Mouse (Mus musculus) embryonic facial prominence, embryonic 15.5 days (tissue): Measurements from ENCODE around the gene Gnb1. TPM values are rescaled to one million over a fixed set of nuclear protein-coding genes. Genes with fewer than 3 reads are reported as not detected.

ENCODE experiments used
- ATAC-seq: fragments of 200-750 bp; cut with Nextera tagmentation; 2 replicates; pipeline ENCODE4 v1.8.0; 2017; ENCODE audit warnings: low read depth, moderate TSS enrichment; ENCODE audit not compliant: insufficient number of reproducible peaks, low FRiP score, low TSS enrichment
- H3K27ac ChIP-seq: fragments of 300-500 bp; sonication (generic); replicated peaks from 2 replicates; pipeline ENCODE4 v1.5.1; 2015; ENCODE audit warnings: mild to moderate bottlenecking, inconsistent platforms
- H3K27me3 ChIP-seq: fragments of 300-500 bp; sonication (generic); 2 replicates; pipeline ENCODE4 v1.6.1; 2015; ENCODE audit warnings: inconsistent platforms
- H3K36me3 ChIP-seq: fragments of 300-500 bp; sonication (generic); 2 replicates; pipeline ENCODE4 v1.6.1; 2015; ENCODE audit warnings: mild to moderate bottlenecking, inconsistent platforms
- H3K4me1 ChIP-seq: fragments of 300-500 bp; sonication (generic); 2 replicates; pipeline ENCODE4 v1.6.1; 2015; ENCODE audit warnings: inconsistent platforms
- H3K4me2 ChIP-seq: fragments of 300-500 bp; sonication (generic); replicated peaks from 2 replicates; pipeline ENCODE4 v1.6.1; 2015; ENCODE audit warnings: mild to moderate bottlenecking, inconsistent platforms
- H3K4me3 ChIP-seq: fragments of 300-500 bp; sonication (generic); replicated peaks from 2 replicates; pipeline ENCODE4 v1.5.1; 2015; ENCODE audit warnings: mild to moderate bottlenecking, inconsistent platforms
- H3K9ac ChIP-seq: fragments of 300-500 bp; sonication (generic); 2 replicates; pipeline ENCODE4 v1.6.1; 2015; ENCODE audit warnings: inconsistent platforms
- H3K9me3 ChIP-seq: fragments of 300-500 bp; sonication (generic); replicated peaks from 2 replicates; pipeline ENCODE4 v1.6.1; 2016; ENCODE audit warnings: inconsistent platforms
- WGBS: fragments of 180-500 bp; shearing (Covaris S2); methylation state at CpG from one replicate; pipeline ENCODE4 v1.1.7; 2015; 5-methylcytosine and 5-hydroxymethylcytosine counted together
- polyA plus RNA-seq: library from polyadenylated mRNA; unstranded; fragments of >200 nt; fragmentation: Nextera tagmentation; extraction: Ambion mirVana; gene quantifications from 2 replicates; pipeline ENCODE4 v1.2.1, GENCODE M21; 2015

Gnb1 gene
- polyA plus RNA-seq, 1 experiment from 2014 or later = 456 TPM

- ATAC-seq = no peak
- Histone ChIP-seq H3K4me2 (no peak overlapping the region), H3K9ac (no peak overlapping the region), H3K9me3 (no peaks in the 10 kb centered on the region), H3K27me3 (no peaks in the 10 kb centered on the region), H3K36me3 (peaks cover 79% of the 10 kb centered on the region), H3K27ac (no peak overlapping the region), H3K4me3 (no peak overlapping the region), H3K4me1 (no peaks in the 10 kb centered on the region)
- 83% methylated on average over 6 of the region's 6 CpGs for WGBS
Measured at GRCm38 (mm10) chr4:155552917-155553532, 61.9 kb downstream of the Gnb1 start.

GRCm38 (mm10) chr4:155554880-155555279 is 63.7 kb downstream of the Gnb1 start:
- Histone ChIP-seq H3K36me3 (peaks cover 82% of the 10 kb centered on the region), H3K4me1 (no peaks in the 10 kb centered on the region), H3K9me3 (no peaks in the 10 kb centered on the region), H3K4me3 (no peak overlapping the region), H3K27me3 (no peaks in the 10 kb centered on the region), H3K27ac (no peak overlapping the region), H3K4me2 (no peak overlapping the region), H3K9ac (no peak overlapping the region)
- WGBS = 84% methylated on average over 4 of the region's 4 CpGs
- ATAC-seq = no peak

- Histone ChIP-seq H3K9ac (no peak overlapping the region), H3K27ac (no peak overlapping the region), H3K36me3 (peaks cover 88% of the 10 kb centered on the region), H3K9me3 (no peaks in the 10 kb centered on the region), H3K4me2 (no peak overlapping the region), H3K27me3 (no peaks in the 10 kb centered on the region), H3K4me3 (no peak overlapping the region), H3K4me1 (no peaks in the 10 kb centered on the region)
- no peak for ATAC-seq
- WGBS = 67% methylated on average over 1 of the region's 1 CpGs
Measured at GRCm38 (mm10) chr4:155555464-155555863, 64.3 kb downstream of the Gnb1 start.

- peaks cover 26% of the 10 kb centered on the region for H3K4me1 ChIP-seq
- peaks cover 66% of the 10 kb centered on the region for H3K36me3 ChIP-seq
- H3K9me3 ChIP-seq = no peaks in the 10 kb centered on the region
- no peak overlapping the region for H3K27ac ChIP-seq
- H3K4me3 ChIP-seq = no peak overlapping the region
- no peaks in the 10 kb centered on the region for H3K27me3 ChIP-seq
- H3K9ac ChIP-seq = no peak overlapping the region
- H3K4me2 ChIP-seq = no peak overlapping the region
- ATAC-seq = no peak
- 74% methylated on average over 6 of the region's 6 CpGs for WGBS
Measured at GRCm38 (mm10) chr4:155559454-155559853, 68.3 kb downstream of the Gnb1 start.

GRCm38 (mm10) chr4:155560932-155561331 is 69.8 kb downstream of the Gnb1 start:
- WGBS = 57% methylated on average over 2 of the region's 2 CpGs
- H3K27ac ChIP-seq = peak overlapping the region; percentile 88

GRCm38 (mm10) chr4:155561661-155562442 is 70.7 kb downstream of the Gnb1 start, which contains the start of gene Nadk:
TSS of gene Nadk (plus strand) at chr4:155562378.
- no peak for ATAC-seq
- 55% methylated on average over 7 of the region's 7 CpGs for WGBS
- Histone ChIP-seq H3K9ac (no peak within 1 kb of the TSS), H3K4me3 (peak within 1 kb of the TSS; percentile 97), H3K36me3 (peaks cover 42% of the 10 kb centered on the region), H3K27ac (peak within 1 kb of the TSS; percentile 88), H3K4me2 (peak within 1 kb of the TSS; percentile 81), H3K27me3 (no peaks in the 10 kb centered on the region), H3K9me3 (no peaks in the 10 kb centered on the region), H3K4me1 (peaks cover 44% of the 10 kb centered on the region)

More at GRCm38 (mm10) chr4:155560932-155561331, 69.8 kb downstream of the Gnb1 start:
- peaks cover 51% of the 10 kb centered on the region for H3K36me3 ChIP-seq
- H3K4me3 ChIP-seq = no peak overlapping the region
- no peak overlapping the region for H3K9ac ChIP-seq
- peaks cover 38% of the 10 kb centered on the region for H3K4me1 ChIP-seq
- no peak for ATAC-seq
- no peaks in the 10 kb centered on the region for H3K27me3 ChIP-seq
- H3K9me3 ChIP-seq = no peaks in the 10 kb centered on the region
- no peak overlapping the region for H3K4me2 ChIP-seq

GRCm38 (mm10) chr4:155562725-155563399 is 71.7 kb downstream of the Gnb1 start:
- Histone ChIP-seq H3K4me2 (peak overlapping the region; percentile 81), H3K36me3 (peaks cover 35% of the 10 kb centered on the region), H3K9ac (no peak overlapping the region), H3K27ac (peak overlapping the region; percentile 88), H3K9me3 (no peaks in the 10 kb centered on the region), H3K4me3 (peak overlapping the region; percentile 97), H3K27me3 (no peaks in the 10 kb centered on the region), H3K4me1 (peaks cover 44% of the 10 kb centered on the region)
- no peak for ATAC-seq
- 3% methylated on average over 19 of the region's 19 CpGs for WGBS

- H3K4me1 ChIP-seq = peaks cover 44% of the 10 kb centered on the region
- ATAC-seq = peak; percentile 96
- H3K4me2 ChIP-seq = peak overlapping the region; percentile 81
- peak overlapping the region; percentile 88 for H3K9ac ChIP-seq
- no peaks in the 10 kb centered on the region for H3K9me3 ChIP-seq
- H3K4me3 ChIP-seq = peak overlapping the region; percentile 97
- H3K27ac ChIP-seq = peak overlapping the region; percentile 88
- H3K36me3 ChIP-seq = peaks cover 33% of the 10 kb centered on the region
- WGBS = under 1% methylated on average over 67 of the region's 69 CpGs
- H3K27me3 ChIP-seq = no peaks in the 10 kb centered on the region
Measured at GRCm38 (mm10) chr4:155563400-155564231, 72.5 kb downstream of the Gnb1 start.

- peak overlapping the region; percentile 97 for H3K4me3 ChIP-seq
- H3K4me1 ChIP-seq = peaks cover 44% of the 10 kb centered on the region
- peak overlapping the region; percentile 81 for H3K4me2 ChIP-seq
- H3K9me3 ChIP-seq = no peaks in the 10 kb centered on the region
- WGBS = 8% methylated on average over 20 of the region's 20 CpGs
- peak overlapping the region; percentile 88 for H3K9ac ChIP-seq
- peak overlapping the region; percentile 85 for H3K27ac ChIP-seq
- no peaks in the 10 kb centered on the region for H3K27me3 ChIP-seq
- H3K36me3 ChIP-seq = peaks cover 24% of the 10 kb centered on the region
- no peak for ATAC-seq
Measured at GRCm38 (mm10) chr4:155564315-155565069, 73.3 kb downstream of the Gnb1 start.

- Histone ChIP-seq H3K9me3 (no peaks in the 10 kb centered on the region), H3K9ac (no peak overlapping the region), H3K4me3 (no peak overlapping the region), H3K4me2 (no peak overlapping the region), H3K4me1 (peaks cover 39% of the 10 kb centered on the region), H3K36me3 (0 out of 2 replicates have a peak, but pooled peaks cover 4% of the 10 kb centered on the region), H3K27me3 (no peaks in the 10 kb centered on the region), H3K27ac (no peak overlapping the region)
- ATAC-seq = no peak
- 75% methylated on average over 8 of the region's 8 CpGs for WGBS
Measured at GRCm38 (mm10) chr4:155566555-155566954, 75.4 kb downstream of the Gnb1 start.
